Mouse (Mus musculus): ENCODE measurements around the gene 5031439G07Rik. TPM values are rescaled to one million over a fixed set of nuclear protein-coding genes. Genes with fewer than 3 reads are reported as not detected.

Gene 5031439G07Rik
- polyA plus RNA-seq, 1 experiment from 2014 or later = 8.8 TPM

- H3K4me3 ChIP-seq (ENCODE audit: low read depth, low read length) = 0 out of 2 replicates have a peak overlapping the region, but pooled peaks have one; percentile 2
- H3K36me3 ChIP-seq (ENCODE audit: control insufficient read depth, insufficient read depth, low read length) = peaks cover 40% of the 10 kb centered on the region
- ATAC-seq (replicated peaks; ENCODE audit: low FRiP score, low TSS enrichment, low read depth) = no peak
- peak overlapping the region; percentile 88 for H3K4me2 ChIP-seq (ENCODE audit: low read length)
- no peak overlapping the region for H3K9ac ChIP-seq (ENCODE audit: low read length)
- DNase-seq (ENCODE audit: low spot score) = no peak
- H3K4me1 ChIP-seq (replicated peaks; ENCODE audit: control insufficient read depth, insufficient read depth, low read length) = peaks cover 24% of the 10 kb centered on the region; the same call in 1 of the 2 replicates
- H3K27me3 ChIP-seq (replicated peaks; ENCODE audit: control insufficient read depth, insufficient read depth, low read length) = no peaks in the 10 kb centered on the region
- 64% methylated on average over 1 of the region's 1 CpGs for WGBS
- H3K27ac ChIP-seq (ENCODE audit: low read depth) = no peak overlapping the region
- H3K9me3 ChIP-seq (ENCODE audit: control insufficient read depth, low read length) = no peaks in the 10 kb centered on the region
Observed at GRCm38 (mm10) chr15:84925495-84926018, 62.8 kb downstream of the 5031439G07Rik start.

GRCm38 (mm10) chr15:84924781-84925315, 63.5 kb downstream of the 5031439G07Rik start:
- DNase-seq (ENCODE audit: low spot score) (peak; percentile 68), ATAC-seq (replicated peaks; ENCODE audit: low FRiP score, low TSS enrichment, low read depth) (no peak)
- Histone ChIP-seq H3K9ac (ENCODE audit: low read length) (peak overlapping the region; percentile 96), H3K27ac (ENCODE audit: low read depth) (no peak overlapping the region), H3K4me1 (replicated peaks; ENCODE audit: control insufficient read depth, insufficient read depth, low read length) (peaks cover 24% of the 10 kb centered on the region; the same call in 1 of the 2 replicates), H3K36me3 (ENCODE audit: control insufficient read depth, insufficient read depth, low read length) (peaks cover 35% of the 10 kb centered on the region), H3K9me3 (ENCODE audit: control insufficient read depth, low read length) (no peaks in the 10 kb centered on the region), H3K4me3 (ENCODE audit: low read depth, low read length) (peak overlapping the region; percentile 94), H3K4me2 (ENCODE audit: low read length) (peak overlapping the region; percentile 88), H3K27me3 (replicated peaks; ENCODE audit: control insufficient read depth, insufficient read depth, low read length) (no peaks in the 10 kb centered on the region)
- WGBS = 14% methylated on average over 9 of the region's 9 CpGs

GRCm38 (mm10) chr15:84923508-84924181, 64.7 kb downstream of the 5031439G07Rik start:
- under 1% methylated on average over 68 of the region's 68 CpGs for WGBS
- peak overlapping the region; percentile 96 for H3K9ac ChIP-seq (ENCODE audit: low read length)
- peaks cover 24% of the 10 kb centered on the region; the same call in 1 of the 2 replicates for H3K4me1 ChIP-seq (replicated peaks; ENCODE audit: control insufficient read depth, insufficient read depth, low read length)
- H3K27ac ChIP-seq (ENCODE audit: low read depth) = peak overlapping the region; percentile 97
- peaks cover 23% of the 10 kb centered on the region for H3K36me3 ChIP-seq (ENCODE audit: control insufficient read depth, insufficient read depth, low read length)
- no peaks in the 10 kb centered on the region for H3K27me3 ChIP-seq (replicated peaks; ENCODE audit: control insufficient read depth, insufficient read depth, low read length)
- DNase-seq (ENCODE audit: low spot score) = peak; percentile 72
- peak; percentile 74 for ATAC-seq (replicated peaks; ENCODE audit: low FRiP score, low TSS enrichment, low read depth)
- H3K4me2 ChIP-seq (ENCODE audit: low read length) = peak overlapping the region; percentile 88
- H3K4me3 ChIP-seq (ENCODE audit: low read depth, low read length) = peak overlapping the region; percentile 94
- no peaks in the 10 kb centered on the region for H3K9me3 ChIP-seq (ENCODE audit: control insufficient read depth, low read length)

GRCm38 (mm10) chr15:84922884-84923507, 65.4 kb downstream of the 5031439G07Rik start, which contains the start of gene Nup50:
Gene Nup50 (plus strand): TSS chr15:84923411.
- Histone ChIP-seq H3K9me3 (ENCODE audit: control insufficient read depth, low read length) (no peaks in the 10 kb centered on the region), H3K36me3 (ENCODE audit: control insufficient read depth, insufficient read depth, low read length) (peaks cover 16% of the 10 kb centered on the region), H3K9ac (ENCODE audit: low read length) (peak within 1 kb of the TSS; percentile 96), H3K4me1 (replicated peaks; ENCODE audit: control insufficient read depth, insufficient read depth, low read length) (peaks cover 24% of the 10 kb centered on the region; the same call in 1 of the 2 replicates), H3K4me2 (ENCODE audit: low read length) (peak within 1 kb of the TSS; percentile 88), H3K27ac (ENCODE audit: low read depth) (peak within 1 kb of the TSS; percentile 97), H3K27me3 (replicated peaks; ENCODE audit: control insufficient read depth, insufficient read depth, low read length) (no peaks in the 10 kb centered on the region), H3K4me3 (ENCODE audit: low read depth, low read length) (peak within 1 kb of the TSS; percentile 94)
- ATAC-seq (replicated peaks; ENCODE audit: low FRiP score, low TSS enrichment, low read depth) = peak; percentile 88
- DNase-seq (ENCODE audit: low spot score) = peak; percentile 98
- under 1% methylated on average over 60 of the region's 60 CpGs for WGBS

DNA sequence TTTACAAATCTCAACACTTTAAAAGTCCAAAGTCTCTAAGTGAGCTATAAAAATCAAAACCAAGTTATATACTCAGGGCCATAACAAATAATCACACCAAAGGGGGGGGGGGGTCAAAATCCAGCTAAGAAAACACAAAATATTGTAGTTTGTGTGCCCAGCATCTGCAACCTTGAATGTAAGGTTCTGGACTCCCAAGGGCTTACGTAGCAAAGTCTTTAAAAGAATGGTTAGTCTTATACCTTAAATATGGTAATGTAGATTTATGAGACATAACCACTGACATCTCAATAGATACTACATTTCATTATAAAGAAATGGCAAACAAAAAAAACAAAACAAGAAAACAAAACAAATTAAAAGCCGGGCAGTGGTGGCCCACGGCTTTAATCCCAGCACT, 68.4 kb downstream of the 5031439G07Rik start, which contains the start of gene Gm29666:
Gene Gm29666, minus strand, starts transcription at position 101 of the 400 bp plus-strand sequence.
- Histone ChIP-seq H3K4me3 (ENCODE audit: low read depth, low read length) (no peak within 1 kb of the TSS), H3K9me3 (ENCODE audit: control insufficient read depth, low read length) (no peaks in the 10 kb centered on the region), H3K36me3 (ENCODE audit: control insufficient read depth, insufficient read depth, low read length) (peaks cover 4% of the 10 kb centered on the region; the same call in 1 of the 2 replicates), H3K27me3 (replicated peaks; ENCODE audit: control insufficient read depth, insufficient read depth, low read length) (no peaks in the 10 kb centered on the region), H3K4me1 (replicated peaks; ENCODE audit: control insufficient read depth, insufficient read depth, low read length) (peaks cover 18% of the 10 kb centered on the region; the same call in 1 of the 2 replicates), H3K27ac (ENCODE audit: low read depth) (no peak within 1 kb of the TSS), H3K4me2 (ENCODE audit: low read length) (no peak within 1 kb of the TSS), H3K9ac (ENCODE audit: low read length) (no peak within 1 kb of the TSS)
- ATAC-seq (replicated peaks; ENCODE audit: low FRiP score, low TSS enrichment, low read depth) (no peak), DNase-seq (ENCODE audit: low spot score) (no peak)
- WGBS = 90% methylated on average over 3 of the region's 3 CpGs

DNA sequence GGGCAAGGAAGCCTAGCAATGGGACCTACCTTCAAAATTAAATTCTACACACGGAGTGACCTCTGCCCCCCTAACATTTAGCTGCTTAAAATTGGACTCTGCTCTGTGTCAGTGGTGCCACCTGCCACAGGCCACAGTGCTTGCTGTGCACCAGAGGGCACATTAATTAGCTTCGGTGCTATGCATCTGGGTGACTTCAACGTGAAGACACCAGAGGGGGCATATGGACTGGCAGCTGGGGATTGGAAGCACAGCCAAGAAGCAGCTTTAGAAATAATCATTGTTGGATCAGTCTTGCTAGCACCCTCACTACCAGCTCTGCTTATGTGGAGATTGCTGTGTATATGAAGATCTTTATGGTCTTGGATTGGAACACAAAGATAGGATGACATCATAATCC, 75.2 kb downstream of the 5031439G07Rik start:
- DNase-seq (ENCODE audit: low spot score) (no peak), ATAC-seq (replicated peaks; ENCODE audit: low FRiP score, low TSS enrichment, low read depth) (no peak)
- H3K27me3 ChIP-seq (replicated peaks; ENCODE audit: control insufficient read depth, insufficient read depth, low read length) = no peaks in the 10 kb centered on the region
- no peak overlapping the region for H3K4me3 ChIP-seq (ENCODE audit: low read depth, low read length)
- no peak overlapping the region for H3K4me2 ChIP-seq (ENCODE audit: low read length)
- 84% methylated on average over 3 of the region's 3 CpGs for WGBS
- H3K9ac ChIP-seq (ENCODE audit: low read length) = no peak overlapping the region
- no peaks in the 10 kb centered on the region for H3K36me3 ChIP-seq (ENCODE audit: control insufficient read depth, insufficient read depth, low read length)
- peaks cover 5% of the 10 kb centered on the region for H3K9me3 ChIP-seq (ENCODE audit: control insufficient read depth, low read length)
- no peak overlapping the region for H3K27ac ChIP-seq (ENCODE audit: low read depth)
- H3K4me1 ChIP-seq (replicated peaks; ENCODE audit: control insufficient read depth, insufficient read depth, low read length) = no peaks in the 10 kb centered on the region

- ATAC-seq (replicated peaks; ENCODE audit: low FRiP score, low TSS enrichment, low read depth) (no peak), DNase-seq (ENCODE audit: low spot score) (no peak)
- WGBS = 77% methylated on average over 7 of the region's 7 CpGs
- Histone ChIP-seq H3K27me3 (replicated peaks; ENCODE audit: control insufficient read depth, insufficient read depth, low read length) (no peaks in the 10 kb centered on the region), H3K4me1 (replicated peaks; ENCODE audit: control insufficient read depth, insufficient read depth, low read length) (no peaks in the 10 kb centered on the region), H3K4me2 (ENCODE audit: low read length) (no peak overlapping the region), H3K36me3 (ENCODE audit: control insufficient read depth, insufficient read depth, low read length) (no peaks in the 10 kb centered on the region), H3K27ac (ENCODE audit: low read depth) (no peak overlapping the region), H3K9me3 (ENCODE audit: control insufficient read depth, low read length) (no peaks in the 10 kb centered on the region), H3K4me3 (ENCODE audit: low read depth, low read length) (no peak overlapping the region), H3K9ac (ENCODE audit: low read length) (no peak overlapping the region)
Observed at GRCm38 (mm10) chr15:84903843-84904385, 84.4 kb downstream of the 5031439G07Rik start.

DNA sequence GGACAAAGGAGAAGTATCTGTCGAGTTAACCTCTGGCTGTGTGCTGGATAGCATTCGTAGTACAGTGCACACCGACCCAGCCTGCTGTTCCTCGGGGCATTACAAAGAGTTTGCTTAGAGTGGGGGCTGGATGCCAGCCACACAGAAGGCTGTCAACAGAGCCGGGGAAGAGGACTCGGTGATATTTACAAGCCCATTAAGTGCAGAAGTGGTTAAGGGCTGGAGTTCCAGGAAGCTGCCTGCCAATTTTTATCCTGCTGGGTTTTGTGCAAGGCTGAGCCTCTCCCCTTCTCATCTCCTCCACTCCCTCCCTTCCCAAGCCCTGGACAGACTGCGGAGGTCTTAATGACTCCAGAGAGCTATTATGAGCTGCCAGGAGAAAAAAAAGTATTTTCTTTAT, 90.3 kb downstream of the 5031439G07Rik start:
- no peaks in the 10 kb centered on the region for H3K27me3 ChIP-seq (replicated peaks; ENCODE audit: control insufficient read depth, insufficient read depth, low read length)
- DNase-seq (ENCODE audit: low spot score) (no peak), ATAC-seq (replicated peaks; ENCODE audit: low FRiP score, low TSS enrichment, low read depth) (no peak)
- no peak overlapping the region for H3K4me2 ChIP-seq (ENCODE audit: low read length)
- H3K9ac ChIP-seq (ENCODE audit: low read length) = no peak overlapping the region
- H3K9me3 ChIP-seq (ENCODE audit: control insufficient read depth, low read length) = no peaks in the 10 kb centered on the region
- no peak overlapping the region for H3K27ac ChIP-seq (ENCODE audit: low read depth)
- no peaks in the 10 kb centered on the region for H3K4me1 ChIP-seq (replicated peaks; ENCODE audit: control insufficient read depth, insufficient read depth, low read length)
- no peaks in the 10 kb centered on the region for H3K36me3 ChIP-seq (ENCODE audit: control insufficient read depth, insufficient read depth, low read length)
- 32% methylated on average over 7 of the region's 7 CpGs for WGBS
- no peak overlapping the region for H3K4me3 ChIP-seq (ENCODE audit: low read depth, low read length)

Measured in intestine, embryonic 14.5 days (tissue).